Mouse (Mus musculus) lung, postnatal 0 days (tissue): ENCODE results near the gene Snrpf. TPM values are rescaled to one million over a fixed set of nuclear protein-coding genes. Genes with fewer than 3 reads are reported as not detected.
A peak's percentile ranks its signal among the peaks of the same experiment; 100 is the strongest.

ENCODE experiments used
- ATAC-seq: fragments of 200-750 bp; cut with Nextera tagmentation; 2 replicates; pipeline ENCODE4 v1.8.0; 2017; ENCODE audit warnings: moderate library complexity
- DNase-seq: peaks from one replicate; pipeline ENCODE4 v3.0.0-alpha.2; 2016; ENCODE audit warnings: low spot score
- H3K27ac ChIP-seq: fragments of 300-500 bp; sonication (generic); 2 replicates; pipeline ENCODE4 v1.5.1; 2014; ENCODE audit warnings: antibody characterized with exemption, mild to moderate bottlenecking, low read length, mixed read lengths
- H3K27me3 ChIP-seq: fragments of 300-500 bp; sonication (generic); replicated peaks from 2 replicates; pipeline ENCODE4 v1.6.1; 2014; ENCODE audit warnings: low read length, mixed read lengths; ENCODE audit not compliant: insufficient read depth
- H3K36me3 ChIP-seq: fragments of 300-500 bp; sonication (generic); 2 replicates; pipeline ENCODE4 v1.6.1; 2014; ENCODE audit warnings: low read length, mixed read lengths; ENCODE audit not compliant: insufficient read depth
- H3K4me1 ChIP-seq: fragments of 300-500 bp; sonication (generic); 2 replicates; pipeline ENCODE4 v1.6.1; 2014; ENCODE audit warnings: antibody characterized with exemption, low read depth, low read length, mixed read lengths; ENCODE audit not compliant: insufficient read depth
- H3K4me2 ChIP-seq: fragments of 300-500 bp; sonication (generic); replicated peaks from 2 replicates; pipeline ENCODE4 v1.6.1; 2014; ENCODE audit warnings: low read depth, mild to moderate bottlenecking, low read length, moderate library complexity, mixed read lengths
- H3K4me3 ChIP-seq: fragments of 300-500 bp; sonication (generic); 2 replicates; pipeline ENCODE4 v1.5.1; 2014; ENCODE audit warnings: low read depth, low read length
- H3K9ac ChIP-seq: fragments of 300-500 bp; sonication (generic); replicated peaks from 2 replicates; pipeline ENCODE4 v1.6.1; 2014; ENCODE audit warnings: low read depth, mild to moderate bottlenecking
- H3K9me3 ChIP-seq: fragments of 300-500 bp; sonication (generic); 2 replicates; pipeline ENCODE4 v1.6.1; 2016; ENCODE audit warnings: low read length, mixed read lengths
- CTCF ChIP-seq: IDR thresholded peaks from 2 replicates; pipeline ENCODE4 v1.5.1; 2016; ENCODE audit warnings: antibody characterized with exemption, mild to moderate bottlenecking
- EP300 ChIP-seq: IDR thresholded peaks from 2 replicates; pipeline ENCODE4 v1.6.1; 2016; ENCODE audit warnings: antibody characterized with exemption, mild to moderate bottlenecking, control low read depth
- WGBS: fragments of 180-500 bp; shearing (Covaris S2); extraction: QIAGEN DNeasy Blood & Tissue Kit; methylation state at CpG from one replicate; pipeline ENCODE4 v1.1.7; 2014; 5-methylcytosine and 5-hydroxymethylcytosine counted together
- polyA plus RNA-seq: library from polyadenylated mRNA; unstranded; fragments of >200 nt; fragmentation: Nextera tagmentation; extraction: Ambion mirVana; gene quantifications from 2 replicates; pipeline ENCODE4 v1.2.1, GENCODE M21; 2015

Snrpf gene
- polyA plus RNA-seq, 1 experiment from 2014 or later, result 58.7 TPM

DNA sequence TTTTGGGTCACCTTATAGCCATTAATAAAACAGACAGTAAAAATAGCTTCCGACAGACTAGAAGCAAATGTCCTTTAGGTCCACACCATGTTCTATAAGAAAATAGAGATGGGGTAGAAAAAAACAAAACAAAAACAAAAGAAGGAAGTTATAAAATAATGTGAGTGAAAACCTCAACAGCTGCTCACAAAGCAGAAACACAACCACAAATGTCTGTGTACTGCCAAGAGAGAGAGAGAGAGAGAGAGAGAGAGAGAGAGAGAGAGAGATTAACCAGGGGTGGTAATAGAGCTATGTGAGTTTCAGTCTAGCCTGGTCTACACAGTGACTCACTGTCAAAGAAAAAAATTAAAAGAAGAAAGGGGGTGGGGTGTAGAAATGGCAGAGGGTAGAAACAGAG, 47.9 kb downstream of the Snrpf start:
- H3K4me2 ChIP-seq, result no peak overlapping the region
- H3K9me3 ChIP-seq, result no peaks in the 10 kb centered on the region
- no peak overlapping the region for H3K9ac ChIP-seq
- no peak overlapping the region for H3K4me3 ChIP-seq
- no peaks in the 10 kb centered on the region for H3K36me3 ChIP-seq
- 69% methylated on average over 1 of the region's 1 CpGs for WGBS
- H3K27ac ChIP-seq, result no peak overlapping the region
- ATAC-seq (no peak), DNase-seq (no peak)
- no peaks in the 10 kb centered on the region for H3K27me3 ChIP-seq
- peaks cover 4% of the 10 kb centered on the region; the same call in 1 of the 2 replicates for H3K4me1 ChIP-seq
- no peak for TF ChIP-seq CTCF
- TF ChIP-seq EP300, result no peak

DNA sequence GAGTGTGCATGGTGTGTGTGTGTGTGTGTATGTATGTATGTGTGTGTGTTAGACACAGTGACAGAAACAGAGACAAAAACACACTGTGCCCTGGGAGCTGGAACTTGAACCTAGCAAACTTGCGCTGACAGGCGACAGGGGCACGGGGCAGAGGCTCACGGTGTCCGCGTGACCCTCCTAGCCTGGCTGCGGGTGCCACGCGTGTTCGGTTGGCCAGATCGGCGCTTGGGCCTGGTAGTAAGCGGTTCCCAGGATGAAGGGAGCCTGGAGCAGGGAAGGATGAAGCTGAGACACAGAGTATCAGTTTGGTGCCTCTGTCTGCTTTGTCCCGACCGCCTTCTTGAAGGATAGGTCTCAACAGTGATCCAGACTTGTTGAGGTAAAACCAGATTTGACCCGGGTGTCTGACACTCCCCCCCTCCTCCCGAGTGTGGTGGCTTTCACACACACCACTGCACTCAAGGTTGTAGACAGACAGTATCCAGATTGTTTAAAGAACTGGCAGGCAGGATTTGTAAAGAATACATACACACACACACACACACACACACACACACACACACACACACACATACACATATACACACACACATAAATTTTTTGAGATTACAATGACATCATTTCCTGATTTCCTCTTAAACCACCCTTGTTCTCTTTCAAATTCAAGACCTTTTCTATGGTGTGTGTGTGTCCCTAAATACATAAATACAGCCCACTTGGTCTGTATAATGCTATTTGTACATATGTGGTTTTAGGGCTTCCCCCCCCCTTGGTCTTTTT, 48.9 kb downstream of the Snrpf start, which contains the start of gene Ccdc38:
Gene Ccdc38, plus strand, starts transcription at position 202 of the 780 bp plus-strand sequence.
- TF ChIP-seq EP300 (no peak), CTCF (no peak)
- DNase-seq (peak; percentile 27), ATAC-seq (peak; percentile 9; the same call in 1 of the 2 replicates)
- no peaks in the 10 kb centered on the region for H3K27me3 ChIP-seq
- no peaks in the 10 kb centered on the region for H3K36me3 ChIP-seq
- WGBS, result 50% methylated on average over 17 of the region's 17 CpGs
- H3K9me3 ChIP-seq, result no peaks in the 10 kb centered on the region
- peak within 1 kb of the TSS; percentile 36 for H3K4me3 ChIP-seq
- peaks cover 4% of the 10 kb centered on the region; the same call in 1 of the 2 replicates for H3K4me1 ChIP-seq
- 0 out of 2 replicates have a peak within 1 kb of the TSS, but pooled peaks have one; percentile 13 for H3K9ac ChIP-seq
- H3K4me2 ChIP-seq, result peak within 1 kb of the TSS; percentile 61
- H3K27ac ChIP-seq, result no peak within 1 kb of the TSS

DNA sequence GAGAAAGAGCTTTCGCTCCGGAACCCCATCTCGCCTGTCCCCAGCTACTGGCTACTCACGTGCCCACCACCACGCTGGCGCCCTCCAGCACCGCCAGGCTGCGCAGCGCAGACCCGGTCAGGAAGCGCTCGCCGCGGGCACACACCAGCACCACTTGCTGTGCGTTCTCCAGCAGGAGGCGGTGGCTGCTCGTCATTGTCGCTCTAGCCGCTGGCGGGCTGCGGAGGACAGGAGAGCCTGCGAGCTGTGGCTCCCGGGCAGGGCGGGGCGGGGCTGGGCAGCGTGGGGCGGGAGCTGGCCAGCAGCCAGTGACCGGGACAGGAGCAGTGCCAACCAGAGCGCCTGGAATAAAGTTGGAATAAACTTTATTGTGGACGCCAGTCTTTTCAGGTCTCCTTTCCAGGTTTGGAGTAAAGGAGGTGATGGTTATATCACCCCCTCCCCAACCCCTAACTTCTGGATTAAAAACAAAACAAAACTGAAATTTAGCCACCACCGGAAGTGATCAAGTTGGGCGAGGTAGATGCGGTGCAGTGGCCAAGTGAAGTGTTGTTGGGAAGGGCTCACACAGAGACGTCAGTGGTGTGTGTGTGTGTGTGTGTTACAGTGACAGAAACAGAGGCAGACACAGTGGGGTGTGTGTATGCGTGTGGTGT, 49.6 kb downstream of the Snrpf start, which contains the start of gene Amdhd1:
Gene Amdhd1, minus strand, starts transcription at position 259 of the 656 bp plus-strand sequence.
- peak; percentile 94 for DNase-seq
- Histone ChIP-seq H3K4me1 (peaks cover 4% of the 10 kb centered on the region; the same call in 1 of the 2 replicates), H3K27ac (no peak within 1 kb of the TSS), H3K4me2 (peak within 1 kb of the TSS; percentile 61), H3K9ac (0 out of 2 replicates have a peak within 1 kb of the TSS, but pooled peaks have one; percentile 13), H3K27me3 (no peaks in the 10 kb centered on the region), H3K36me3 (no peaks in the 10 kb centered on the region), H3K4me3 (peak within 1 kb of the TSS; percentile 36), H3K9me3 (no peaks in the 10 kb centered on the region)
- peak; percentile 99 for ATAC-seq
- TF ChIP-seq EP300 (no peak), CTCF (peak; percentile 96)
- 2% methylated on average over 35 of the region's 35 CpGs for WGBS

DNA sequence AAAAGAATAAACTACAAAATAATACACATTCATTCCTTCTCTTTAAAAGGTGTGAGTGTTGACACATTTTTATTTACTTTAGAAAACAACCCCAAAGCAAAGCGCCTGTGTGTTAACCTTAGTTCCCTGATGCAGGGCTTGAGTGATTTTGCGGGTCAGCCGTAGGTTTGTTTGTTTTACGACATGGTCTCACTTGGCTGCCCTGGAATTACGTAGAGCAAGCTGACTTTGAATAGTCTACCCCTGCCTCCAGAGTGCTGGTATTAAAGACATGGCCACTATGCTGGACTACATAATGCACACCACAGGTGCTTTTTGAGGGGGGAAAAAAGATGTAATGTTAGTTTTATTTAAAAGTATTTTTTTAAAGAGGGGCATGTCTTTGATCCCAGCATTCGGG, 50.7 kb downstream of the Snrpf start:
- ATAC-seq (no peak), DNase-seq (no peak)
- no peak overlapping the region for H3K27ac ChIP-seq
- no peak overlapping the region for H3K4me3 ChIP-seq
- no peaks in the 10 kb centered on the region for H3K9me3 ChIP-seq
- no peaks in the 10 kb centered on the region for H3K36me3 ChIP-seq
- no peaks in the 10 kb centered on the region for H3K27me3 ChIP-seq
- 50% methylated on average over 6 of the region's 6 CpGs for WGBS
- peaks cover 4% of the 10 kb centered on the region; the same call in 1 of the 2 replicates for H3K4me1 ChIP-seq
- no peak overlapping the region for H3K4me2 ChIP-seq
- no peak for TF ChIP-seq EP300
- no peak for TF ChIP-seq CTCF
- H3K9ac ChIP-seq, result no peak overlapping the region

DNA sequence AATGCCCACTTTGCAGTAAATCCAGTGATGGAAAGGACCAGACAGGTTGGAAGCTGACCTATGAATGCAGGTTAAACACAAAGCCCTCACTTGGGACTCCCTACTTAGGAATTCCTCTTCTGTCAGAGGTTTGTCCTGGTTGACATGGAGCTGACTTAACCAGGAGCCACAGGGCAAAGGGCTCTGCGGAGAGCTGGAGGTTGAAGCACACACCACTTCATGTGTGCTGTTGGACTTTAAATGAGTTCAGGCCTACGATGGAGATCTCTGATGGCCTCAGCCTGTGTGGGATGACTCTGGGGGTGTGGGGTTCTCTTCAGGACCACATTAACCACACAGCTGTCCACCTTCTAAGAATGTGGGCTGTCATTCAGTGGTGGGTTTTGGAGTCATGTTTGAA, 51.2 kb downstream of the Snrpf start:
- no peak overlapping the region for H3K4me3 ChIP-seq
- H3K36me3 ChIP-seq, result no peaks in the 10 kb centered on the region
- ATAC-seq, result no peak
- H3K4me2 ChIP-seq, result no peak overlapping the region
- no peak for TF ChIP-seq CTCF
- no peak for TF ChIP-seq EP300
- no peak for DNase-seq
- WGBS, result 59% methylated on average over 2 of the region's 2 CpGs
- H3K9ac ChIP-seq, result no peak overlapping the region
- no peaks in the 10 kb centered on the region for H3K27me3 ChIP-seq
- peaks cover 4% of the 10 kb centered on the region; the same call in 1 of the 2 replicates for H3K4me1 ChIP-seq
- H3K27ac ChIP-seq, result no peak overlapping the region
- no peaks in the 10 kb centered on the region for H3K9me3 ChIP-seq

Other genes starting within 250 kb of the Snrpf start
- gene Lta4h, start 136.3 kb downstream of the Snrpf start, polyA plus RNA-seq, result 88.6 and 95.6 TPM in 2 replicates
- 0.27 TPM in 1 of 2 replicates, not detected in the other for gene Hal, start 100.9 kb downstream of the Snrpf start, polyA plus RNA-seq
- gene Amdhd1, start 49.7 kb downstream of the Snrpf start, polyA plus RNA-seq, result 0.11 and 0.24 TPM in 2 replicates
- gene Ccdc38, start 49.1 kb downstream of the Snrpf start, polyA plus RNA-seq, result 0.13 and 0.15 TPM in 2 replicates
- 1.3 and 1.4 TPM in 2 replicates for gene Ntn4, start 51.0 kb upstream of the Snrpf start, polyA plus RNA-seq
- 0.12 TPM in 1 of 2 replicates, not detected in the other for gene Usp44, start 241.8 kb upstream of the Snrpf start, polyA plus RNA-seq